8 mouse cellular contexts compared by ENCODE assay signal in the genomic region with DNA sequence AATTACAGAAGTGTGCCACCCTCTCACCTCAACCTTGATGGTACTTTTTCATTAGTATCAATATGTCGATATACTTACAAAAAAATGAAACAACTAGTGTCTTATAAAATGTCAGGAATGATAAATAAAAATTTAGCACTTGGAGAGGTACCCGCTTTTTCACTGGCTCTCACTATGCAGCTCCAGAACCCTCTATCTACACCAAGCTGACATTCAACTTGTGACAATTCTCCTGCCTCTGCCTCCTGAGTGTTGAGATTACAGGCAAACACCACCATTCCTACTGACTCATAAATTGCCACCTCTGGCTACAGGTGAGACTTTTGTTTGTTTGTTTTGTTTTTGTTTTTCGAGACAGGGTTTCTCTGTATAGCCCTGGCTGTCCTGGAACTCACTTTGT. TPM values are rescaled to one million over a fixed set of nuclear protein-coding genes. Genes with fewer than 3 reads are reported as not detected.
DNase-seq lines count a peak whose midpoint lies in the region; ATAC-seq lines count a peak whose summit lies in the region.

No protein-coding gene starts in this region.

- no peak for DNase-seq in kidney, postnatal 14 days
- DNase-seq in embryonic facial prominence, embryonic 10.5 days (ENCODE audit: low spot score), result no peak
- DNase-seq in intestine, embryonic 14.5 days (ENCODE audit: low spot score), result no peak
- no peak for DNase-seq in cerebellum, adult 9-10 months
- DNase-seq in right cerebral cortex, postnatal 4 days, result no peak
- DNase-seq in layer of hippocampus, postnatal 10 days (ENCODE audit: low spot score in 2 of 2), result no peak

- peaks cover 9% of the 10 kb centered on the region; the same call in 1 of the 2 replicates for H3K36me3 ChIP-seq in kidney, embryonic 16.5 days (ENCODE audit: insufficient read depth, low read length)
- peaks cover 19% of the 10 kb centered on the region for H3K36me3 ChIP-seq in embryonic facial prominence, embryonic 10.5 days (replicated peaks)
- H3K36me3 ChIP-seq in intestine, embryonic 14.5 days (ENCODE audit: control insufficient read depth, insufficient read depth, low read length), result 0 out of 2 replicates have a peak, but pooled peaks cover 16% of the 10 kb centered on the region
- H3K36me3 ChIP-seq in midbrain, embryonic 16.5 days (ENCODE audit: control insufficient read depth, insufficient read depth, low read length), result no peaks in the 10 kb centered on the region

- WGBS in kidney, embryonic 16.5 days, result 61% methylated on average over 3 of the region's 3 CpGs
- 56% methylated on average over 3 of the region's 3 CpGs for WGBS in embryonic facial prominence, embryonic 10.5 days
- WGBS in intestine, embryonic 14.5 days, result 49% methylated on average over 3 of the region's 3 CpGs
- 61% methylated on average over 3 of the region's 3 CpGs for WGBS in midbrain, embryonic 16.5 days

- no peaks in the 10 kb centered on the region for H3K27me3 ChIP-seq in kidney, embryonic 16.5 days (ENCODE audit: insufficient read depth, low read length)
- no peaks in the 10 kb centered on the region for H3K27me3 ChIP-seq in embryonic facial prominence, embryonic 10.5 days (replicated peaks; ENCODE audit: low read depth, poor library complexity, severe bottlenecking)
- no peaks in the 10 kb centered on the region for H3K27me3 ChIP-seq in intestine, embryonic 14.5 days (replicated peaks; ENCODE audit: control insufficient read depth, insufficient read depth, low read length)
- H3K27me3 ChIP-seq in midbrain, embryonic 16.5 days (ENCODE audit: control insufficient read depth, insufficient read depth, low read depth, low read length), result no peaks in the 10 kb centered on the region

- no peaks in the 10 kb centered on the region for H3K9me3 ChIP-seq in kidney, embryonic 16.5 days (ENCODE audit: low read length)
- H3K9me3 ChIP-seq in embryonic facial prominence, embryonic 10.5 days, result no peaks in the 10 kb centered on the region
- H3K9me3 ChIP-seq in intestine, embryonic 14.5 days (ENCODE audit: control insufficient read depth, low read length), result no peaks in the 10 kb centered on the region
- H3K9me3 ChIP-seq in midbrain, embryonic 16.5 days (replicated peaks; ENCODE audit: control insufficient read depth, low read length, poor library complexity, severe bottlenecking), result no peaks in the 10 kb centered on the region

- no peak overlapping the region for H3K27ac ChIP-seq in kidney, embryonic 16.5 days (ENCODE audit: low read length)
- H3K27ac ChIP-seq in embryonic facial prominence, embryonic 10.5 days (replicated peaks), result 0 out of 2 replicates have a peak overlapping the region, but pooled peaks have one; percentile 90
- no peak overlapping the region for H3K27ac ChIP-seq in intestine, embryonic 14.5 days (ENCODE audit: low read depth)
- peak overlapping the region; percentile 59; the same call in 1 of the 2 replicates for H3K27ac ChIP-seq in midbrain, embryonic 16.5 days (ENCODE audit: low read length)

- H3K4me2 ChIP-seq in kidney, embryonic 16.5 days (replicated peaks; ENCODE audit: low read depth, low read length), result peak overlapping the region; percentile 80
- peak overlapping the region; percentile 69 for H3K4me2 ChIP-seq in intestine, embryonic 14.5 days (ENCODE audit: low read length)
- H3K4me2 ChIP-seq in midbrain, embryonic 16.5 days (ENCODE audit: low read length), result peak overlapping the region; percentile 71

- H3K4me1 ChIP-seq in kidney, embryonic 16.5 days (ENCODE audit: insufficient read depth, low read length), result peaks cover 5% of the 10 kb centered on the region; the same call in 1 of the 2 replicates
- peaks cover 6% of the 10 kb centered on the region for H3K4me1 ChIP-seq in embryonic facial prominence, embryonic 10.5 days
- H3K4me1 ChIP-seq in intestine, embryonic 14.5 days (replicated peaks; ENCODE audit: control insufficient read depth, insufficient read depth, low read length), result 0 out of 2 replicates have a peak, but pooled peaks cover 3% of the 10 kb centered on the region
- peaks cover 5% of the 10 kb centered on the region; the same call in 1 of the 2 replicates for H3K4me1 ChIP-seq in midbrain, embryonic 16.5 days (ENCODE audit: control insufficient read depth, insufficient read depth, low read length)

- peak overlapping the region; percentile 99 for H3K4me3 ChIP-seq in kidney, embryonic 16.5 days (ENCODE audit: low read length)
- peak overlapping the region; percentile 96 for H3K4me3 ChIP-seq in embryonic facial prominence, embryonic 10.5 days
- peak overlapping the region; percentile 97 for H3K4me3 ChIP-seq in intestine, embryonic 14.5 days (ENCODE audit: low read depth, low read length)
- H3K4me3 ChIP-seq in midbrain, embryonic 16.5 days (ENCODE audit: low read depth, low read length), result peak overlapping the region; percentile 60

- H3K9ac ChIP-seq in kidney, embryonic 16.5 days (replicated peaks; ENCODE audit: low read length), result peak overlapping the region; percentile 61
- 0 out of 2 replicates have a peak overlapping the region, but pooled peaks have one; percentile 14 for H3K9ac ChIP-seq in intestine, embryonic 14.5 days (ENCODE audit: low read length)
- H3K9ac ChIP-seq in midbrain, embryonic 16.5 days (ENCODE audit: low read depth, low read length), result peak overlapping the region; percentile 64; the same call in 1 of the 2 replicates

- ATAC-seq in kidney, embryonic 16.5 days (ENCODE audit: low FRiP score, low TSS enrichment), result peak; percentile 17; the same call in 1 of the 2 replicates
- peak; percentile 9; the same call in 1 of the 2 replicates for ATAC-seq in intestine, embryonic 14.5 days (replicated peaks; ENCODE audit: low FRiP score, low TSS enrichment, low read depth)
- ATAC-seq in midbrain, embryonic 16.5 days, result peak; percentile 52

RNA-seq across cellular contexts. Expression of gene Ginm1, which starts 11.4 kb away (rescaled TPM):
- polyA plus RNA-seq in kidney, embryonic 16.5 days (2015; fragmentation: Nextera tagmentation; extraction: Ambion mirVana), result 100 and 102 TPM in 2 replicates
- 44.7 and 52.8 TPM in 2 replicates for polyA plus RNA-seq in embryonic facial prominence, embryonic 10.5 days (2016; fragmentation: Nextera tagmentation; extraction: Ambion mirVana)
- 65.8 and 69.5 TPM in 2 replicates for polyA plus RNA-seq in intestine, embryonic 14.5 days (2014; fragmentation: Nextera tagmentation; extraction: Ambion mirVana)
- polyA plus RNA-seq in midbrain, embryonic 16.5 days (2015; fragmentation: Nextera tagmentation; extraction: Ambion mirVana), result 48.1 and 49.5 TPM in 2 replicates
- total RNA-seq in layer of hippocampus, postnatal 10 days (2021), result 10 to 100 TPM; 25.6 to 26.0 TPM

RNA-seq across cellular contexts. Expression of gene Ppil4, which starts 11.5 kb away (rescaled TPM):
- polyA plus RNA-seq in kidney, embryonic 16.5 days (2015; fragmentation: Nextera tagmentation; extraction: Ambion mirVana), result 40.8 and 41.2 TPM in 2 replicates
- polyA plus RNA-seq in embryonic facial prominence, embryonic 10.5 days (2016; fragmentation: Nextera tagmentation; extraction: Ambion mirVana), result 41.6 and 41.9 TPM in 2 replicates
- 34.7 and 39.7 TPM in 2 replicates for polyA plus RNA-seq in intestine, embryonic 14.5 days (2014; fragmentation: Nextera tagmentation; extraction: Ambion mirVana)
- polyA plus RNA-seq in midbrain, embryonic 16.5 days (2015; fragmentation: Nextera tagmentation; extraction: Ambion mirVana), result 51.9 and 55.7 TPM in 2 replicates
- 10 to 100 TPM; 34.0 to 38.9 TPM for total RNA-seq in layer of hippocampus, postnatal 10 days (2021)

RNA-seq across cellular contexts. Expression of gene Zc3h12d, which starts 51.1 kb away (rescaled TPM):
- polyA plus RNA-seq in kidney, embryonic 16.5 days (2015; fragmentation: Nextera tagmentation; extraction: Ambion mirVana), result 0.16 and 0.17 TPM in 2 replicates
- polyA plus RNA-seq in embryonic facial prominence, embryonic 10.5 days (2016; fragmentation: Nextera tagmentation; extraction: Ambion mirVana), result 0.09 and 0.12 TPM in 2 replicates
- polyA plus RNA-seq in intestine, embryonic 14.5 days (2014; fragmentation: Nextera tagmentation; extraction: Ambion mirVana), result 0.13 and 0.23 TPM in 2 replicates
- polyA plus RNA-seq in midbrain, embryonic 16.5 days (2015; fragmentation: Nextera tagmentation; extraction: Ambion mirVana), result 0.16 and 0.25 TPM in 2 replicates
- total RNA-seq in layer of hippocampus, postnatal 10 days (2021), result under 1 TPM; 0.16 to 0.22 TPM

RNA-seq across cellular contexts. Expression of gene Katna1, which starts 55.4 kb away (rescaled TPM):
- polyA plus RNA-seq in kidney, embryonic 16.5 days (2015; fragmentation: Nextera tagmentation; extraction: Ambion mirVana), result 57.5 and 58.7 TPM in 2 replicates
- polyA plus RNA-seq in embryonic facial prominence, embryonic 10.5 days (2016; fragmentation: Nextera tagmentation; extraction: Ambion mirVana), result 69.3 and 72.0 TPM in 2 replicates
- 59.5 and 65.3 TPM in 2 replicates for polyA plus RNA-seq in intestine, embryonic 14.5 days (2014; fragmentation: Nextera tagmentation; extraction: Ambion mirVana)
- 25.3 and 28.9 TPM in 2 replicates for polyA plus RNA-seq in midbrain, embryonic 16.5 days (2015; fragmentation: Nextera tagmentation; extraction: Ambion mirVana)
- total RNA-seq in layer of hippocampus, postnatal 10 days (2021), result 10 to 100 TPM; 14.9 to 15.1 TPM

Comparison
In these comparisons a context has a peak if more than half of its experiments do, and no peak if none do; other contexts are left out.
1. H3K27ac ChIP-seq: peak in embryonic facial prominence, embryonic 10.5 days (single experiment) and midbrain, embryonic 16.5 days (single experiment); none in kidney, embryonic 16.5 days (single experiment) and intestine, embryonic 14.5 days (single experiment).
2. H3K9ac ChIP-seq: peak in every context shown above with its lines; median percentile 64 in midbrain, embryonic 16.5 days; 61 in kidney, embryonic 16.5 days; 14 in intestine, embryonic 14.5 days.
3. Peak in every context shown above with its lines, with median percentiles within 50 percentile points of each other: ATAC-seq, H3K4me2 ChIP-seq and H3K4me3 ChIP-seq.